Mouse (Mus musculus): ENCODE measurements around the gene Rangap1.
A peak's percentile ranks its signal among the peaks of the same experiment; 100 is the strongest.
"Not testable (repeated sequence)": the region's sequence is repeated elsewhere in the genome, so short reads cannot be mapped to it uniquely, and the experiment has no call there.

The Rangap1 gene

GRCm38 (mm10) chr15:81739296-81739695 lies 6.0 kb downstream of the Rangap1 start:
- no peak for DNase-seq

DNA sequence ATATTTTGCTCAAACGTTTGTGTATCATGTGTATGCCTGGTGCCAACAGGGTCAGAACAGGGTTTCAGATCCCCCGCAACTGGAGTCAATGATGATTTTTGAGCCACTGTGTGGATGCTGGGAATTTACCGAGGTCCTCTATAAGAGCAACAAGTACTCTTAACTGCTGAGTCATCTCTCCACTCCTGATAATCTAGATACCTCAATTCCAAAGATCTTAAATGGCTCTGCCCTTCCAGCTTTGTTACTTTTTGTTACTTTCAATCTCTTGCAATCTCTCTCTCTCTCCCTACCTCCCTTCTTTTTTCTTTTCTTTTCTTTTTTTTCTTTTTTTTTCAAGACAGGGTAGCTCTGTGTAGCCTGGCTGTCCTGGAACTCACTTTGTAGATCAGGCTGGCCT lies 10.3 kb downstream of the Rangap1 start:
- DNase-seq, result no peak

- DNase-seq, result peak; percentile 97
These were observed 15.3 kb downstream of the Rangap1 start for GRCm38 (mm10) chr15:81729792-81730635.

- peak; percentile 45 for DNase-seq
These were observed 16.0 kb downstream of the Rangap1 start for GRCm38 (mm10) chr15:81729241-81729791.

DNA sequence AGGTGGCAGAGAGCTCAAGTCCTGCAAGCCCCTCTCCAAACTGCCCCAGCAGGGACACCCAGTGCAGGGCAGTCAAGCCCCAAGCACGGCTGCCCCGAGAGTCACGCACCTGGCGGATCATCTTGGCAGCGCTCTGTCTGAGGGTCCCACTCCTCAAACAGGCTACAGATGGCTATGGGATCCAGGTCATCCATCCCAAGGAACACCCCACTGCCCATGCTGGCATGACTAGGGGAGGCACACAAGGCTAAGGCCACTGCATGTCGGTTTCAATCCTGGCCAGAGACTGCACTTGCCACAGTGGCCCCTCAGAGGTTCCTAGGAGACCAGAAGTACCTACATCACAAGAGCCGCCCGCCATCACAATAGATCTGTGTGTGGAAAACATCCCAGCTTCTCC lies 19.4 kb downstream of the Rangap1 start:
- no peak for DNase-seq

- DNase-seq, result no peak
These were observed 21.7 kb downstream of the Rangap1 start for GRCm38 (mm10) chr15:81723653-81724052.

DNA sequence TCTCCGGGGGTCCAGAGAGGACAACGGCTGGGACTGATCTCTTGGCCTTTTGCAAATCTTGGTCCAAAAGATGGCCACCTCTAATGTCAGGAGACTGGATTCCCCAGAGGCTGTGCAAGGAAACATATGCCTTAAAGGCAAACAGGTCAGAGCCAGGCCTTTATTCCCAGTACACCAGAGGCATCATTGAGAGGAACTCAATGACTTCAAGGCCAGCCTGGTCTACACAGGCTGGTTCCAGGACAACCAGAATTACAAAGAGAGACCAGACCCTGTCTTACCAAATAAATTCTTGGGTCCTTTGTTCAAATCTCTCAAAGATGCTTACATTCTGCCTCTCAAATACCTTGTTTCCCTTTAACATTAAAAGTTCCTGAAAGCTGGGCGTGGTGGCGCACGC lies 23.0 kb downstream of the Rangap1 start:
- DNase-seq, result no peak

DNA sequence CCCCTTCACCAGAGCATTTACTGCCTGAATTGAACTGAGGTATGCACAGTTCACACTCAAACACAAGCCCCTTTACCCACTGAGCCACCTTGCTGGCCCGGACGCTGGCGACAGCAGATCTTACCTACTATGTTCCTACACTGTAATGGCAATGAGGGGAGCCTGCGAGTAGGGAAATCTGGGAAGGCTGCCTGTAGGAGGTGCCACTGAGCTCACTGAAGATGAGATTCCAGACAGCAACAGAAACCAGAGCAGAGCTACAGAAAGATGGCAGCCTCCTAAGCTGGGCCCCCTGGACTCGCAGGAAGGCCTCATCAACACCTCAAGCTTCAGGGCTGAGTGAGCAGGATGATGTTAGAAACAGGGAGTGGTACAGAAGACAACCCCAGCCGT lies 26.2 kb downstream of the Rangap1 start:
- no peak for DNase-seq

DNA sequence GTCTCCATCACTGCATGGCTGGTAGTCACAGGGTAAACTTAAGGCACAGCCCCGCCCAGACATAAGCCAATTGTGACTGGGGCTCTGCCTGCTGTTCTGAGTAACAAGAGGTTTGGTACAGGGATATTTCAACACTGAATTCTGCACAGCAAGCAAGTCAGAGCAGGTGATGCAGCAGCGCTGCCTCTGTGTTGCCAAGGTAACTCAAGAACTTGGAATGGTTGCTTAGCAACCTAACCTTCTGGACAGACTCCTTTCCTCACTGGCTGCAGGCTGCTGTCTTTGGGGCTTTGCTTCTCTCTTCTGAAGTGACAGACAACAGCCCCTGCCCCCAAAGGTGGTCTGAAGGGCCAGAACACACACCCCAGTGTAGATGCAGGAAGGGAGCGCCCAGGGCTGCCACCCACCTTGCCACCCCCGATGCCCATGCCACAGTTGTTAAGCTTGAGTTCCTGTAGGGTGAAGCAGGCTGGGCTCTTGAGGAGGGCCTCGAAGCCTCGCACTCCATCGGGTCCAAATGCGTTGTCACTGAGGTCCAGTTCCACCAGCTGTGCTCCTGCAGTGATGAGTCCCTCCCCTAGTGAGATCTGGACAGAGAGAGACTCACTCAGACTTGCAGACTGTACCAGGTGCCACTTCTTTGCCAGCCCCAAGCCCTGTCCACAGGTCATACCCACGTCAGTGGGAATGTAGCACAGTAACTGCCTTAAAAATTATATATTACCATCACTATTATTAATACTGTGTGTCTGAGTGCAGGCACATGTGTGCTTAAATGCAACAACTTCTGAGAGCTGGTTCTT lies 26.8 kb downstream of the Rangap1 start:
- no peak for DNase-seq

DNA sequence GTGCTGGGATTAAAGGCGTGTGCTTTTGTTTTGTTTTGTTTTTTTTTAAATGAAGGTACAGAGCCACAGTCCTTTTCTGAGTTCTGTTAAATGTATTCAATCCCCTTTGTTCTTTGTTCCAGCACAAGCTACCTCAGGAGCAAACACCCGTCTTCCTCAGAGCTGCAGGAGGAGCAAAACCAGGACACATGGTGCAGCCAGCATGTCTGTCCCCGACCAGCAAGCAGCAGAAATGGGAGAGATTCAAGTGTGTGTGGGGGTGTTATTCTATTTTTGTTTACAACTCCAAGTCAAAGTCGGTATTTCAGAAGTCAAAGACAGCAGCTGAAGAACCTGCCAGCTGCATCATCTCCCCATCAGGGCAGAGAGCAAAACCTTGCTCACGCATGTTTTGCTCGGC lies 31.6 kb downstream of the Rangap1 start:
- DNase-seq, result no peak

- DNase-seq, result no peak
These were observed 34.5 kb downstream of the Rangap1 start for GRCm38 (mm10) chr15:81710801-81711200.

- DNase-seq, result no peak
These were observed 35.6 kb downstream of the Rangap1 start for GRCm38 (mm10) chr15:81709686-81710085.

DNA sequence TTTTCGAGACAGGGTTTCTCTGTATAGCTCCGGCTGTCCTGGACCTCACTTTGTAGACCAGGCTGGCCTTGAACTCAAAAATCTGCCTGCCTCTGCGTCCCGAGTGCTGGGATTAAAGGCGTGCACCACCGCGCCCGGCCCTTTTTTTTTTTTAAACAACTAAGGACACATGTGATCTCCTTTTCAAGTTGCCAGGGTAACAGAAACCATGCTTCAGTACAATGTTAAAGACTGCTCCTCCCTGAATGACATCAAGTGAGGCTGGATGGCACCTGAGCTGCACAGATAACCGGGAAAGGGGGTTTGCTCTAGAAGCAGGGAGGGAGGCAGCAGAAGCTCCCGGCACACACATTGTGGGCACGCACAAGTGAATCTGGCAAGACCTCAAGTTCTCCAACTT lies 36.3 kb downstream of the Rangap1 start:
- no peak for DNase-seq

DNA sequence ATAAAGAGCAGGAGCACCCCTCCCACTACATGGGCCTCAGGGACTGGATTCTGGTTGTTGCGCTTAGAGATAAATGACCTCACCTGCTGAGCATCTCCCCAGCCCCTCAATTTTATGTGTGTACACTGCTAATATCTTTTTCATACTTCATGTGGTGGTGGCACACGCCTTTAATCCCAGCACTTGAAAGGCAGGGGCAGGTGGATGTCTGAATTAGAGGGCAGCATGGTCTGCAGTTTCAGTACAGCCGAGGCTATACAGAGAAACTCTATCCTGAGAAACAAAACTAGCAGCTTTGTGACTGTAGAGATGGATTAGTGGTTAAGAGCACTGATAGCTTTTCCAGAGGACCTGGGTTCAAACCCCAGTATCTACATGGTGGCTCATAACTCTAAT lies 42.2 kb downstream of the Rangap1 start:
- no peak for DNase-seq

DNA sequence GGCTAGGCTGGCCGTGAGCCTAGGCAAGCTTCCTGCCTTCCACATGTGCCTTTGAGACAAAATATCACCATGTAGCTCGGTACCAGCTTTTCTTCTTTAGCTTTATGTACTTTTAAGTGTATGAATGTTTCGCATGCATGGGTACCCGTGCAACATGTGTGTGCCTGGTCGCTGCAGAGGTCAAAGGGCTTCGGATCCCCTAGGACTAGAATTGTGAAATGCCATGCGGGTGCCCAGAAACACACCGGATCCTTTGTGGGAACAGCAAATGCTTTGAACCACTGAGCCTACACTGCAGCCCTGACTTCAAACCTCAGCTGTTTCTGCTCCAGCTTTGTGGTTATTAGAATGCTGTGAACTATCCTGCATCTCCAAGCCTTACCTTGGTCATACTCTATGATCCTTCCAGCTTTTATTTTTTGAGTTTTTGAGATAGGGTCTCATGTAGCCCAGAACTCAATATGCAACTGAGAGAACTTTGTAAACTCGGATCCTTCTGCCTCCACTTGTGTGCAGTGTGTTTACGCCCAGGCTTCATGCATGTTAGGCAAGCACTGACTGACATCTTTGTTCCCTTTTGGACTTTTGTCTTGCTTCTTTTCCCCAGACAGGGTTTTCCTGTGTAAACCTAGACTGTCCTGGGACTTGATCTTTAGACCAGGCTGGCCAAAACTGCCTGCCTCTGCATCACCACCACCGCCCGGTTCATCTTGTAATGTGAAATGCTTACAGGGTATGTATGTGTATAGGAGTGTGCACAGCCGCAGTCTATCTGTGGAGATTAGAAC lies 42.8 kb downstream of the Rangap1 start:
- no peak for DNase-seq

DNA sequence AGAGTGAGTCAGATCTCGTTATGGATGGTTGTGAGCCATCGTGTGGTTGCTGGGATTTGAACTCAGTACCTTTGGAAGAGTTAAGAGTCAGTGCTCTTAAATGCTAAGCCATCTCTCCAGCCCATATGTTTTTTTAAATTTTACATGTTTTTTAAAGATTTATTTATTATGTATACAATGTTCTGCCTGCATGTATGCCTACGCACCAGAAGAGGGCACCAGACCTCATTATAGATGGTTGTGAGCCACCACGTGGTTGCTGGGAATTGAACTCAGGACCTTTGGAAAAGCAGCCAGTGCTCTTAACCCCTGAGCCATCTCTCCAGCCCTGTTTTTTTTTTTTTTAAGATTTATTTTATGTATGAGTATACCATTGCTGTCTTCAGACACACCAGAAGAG lies 44.0 kb downstream of the Rangap1 start:
- not testable (repeated sequence) for DNase-seq

GRCm38 (mm10) chr15:81700601-81701000 lies 44.7 kb downstream of the Rangap1 start:
- DNase-seq, result no peak

DNA sequence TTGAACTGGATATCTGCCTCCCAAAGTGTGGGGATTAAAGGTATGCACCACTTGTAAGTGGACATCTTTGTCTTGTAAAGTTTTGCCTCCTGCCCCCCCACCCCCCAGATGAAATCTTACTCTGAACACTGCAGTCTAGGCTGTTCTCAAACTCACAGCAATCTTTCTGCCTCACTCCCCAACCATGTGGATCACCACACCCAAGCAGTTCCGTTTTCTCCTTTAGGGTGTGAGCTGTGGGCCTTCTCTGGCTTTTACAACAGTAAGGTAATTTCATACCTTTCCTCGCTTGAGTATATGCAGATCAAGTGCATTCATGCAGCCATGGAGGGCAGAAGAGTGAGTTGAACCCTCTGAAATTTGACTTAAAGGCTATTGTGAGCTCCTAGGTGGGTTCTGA lies 45.2 kb downstream of the Rangap1 start:
- DNase-seq, result no peak

DNA sequence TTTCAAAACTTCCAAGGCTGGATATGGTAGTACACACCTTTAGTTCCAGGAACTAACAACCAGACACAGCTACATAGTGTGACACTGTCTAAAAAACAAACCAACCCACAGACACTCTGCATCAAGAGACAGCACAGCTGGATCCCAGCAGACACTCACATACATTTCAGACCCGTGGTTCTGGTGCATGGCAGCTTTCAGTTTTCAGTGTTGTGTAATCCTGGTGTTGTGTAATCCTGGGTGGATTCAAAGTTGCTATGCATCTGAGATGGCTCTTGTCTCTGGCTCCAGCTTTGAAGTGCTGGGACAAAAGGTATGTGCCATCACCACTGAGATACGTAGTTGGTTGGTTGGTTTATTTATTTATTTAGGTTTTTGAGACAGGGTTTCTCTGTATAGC lies 46.8 kb downstream of the Rangap1 start:
- DNase-seq, result no peak

GRCm38 (mm10) chr15:81697847-81698246 lies 47.5 kb downstream of the Rangap1 start:
- peak; percentile 35 for DNase-seq

GRCm38 (mm10) chr15:81697175-81697574 lies 48.2 kb downstream of the Rangap1 start, which contains the start of gene Chadl:
Gene Chadl, minus strand, starts transcription at chr15:81697287.
- peak; percentile 20 for DNase-seq

- DNase-seq, result no peak
These were observed 50.4 kb downstream of the Rangap1 start for GRCm38 (mm10) chr15:81694891-81695290.
